Mouse (Mus musculus) megakaryocyte-erythroid progenitor cell, adult 5-6 weeks (primary cell): ENCODE results near the gene Dnmt3c. TPM values are rescaled to one million over a fixed set of nuclear protein-coding genes. Genes with fewer than 3 reads are reported as not detected.
"Not testable (repeated sequence)": the region's sequence is repeated elsewhere in the genome, so short reads cannot be mapped to it uniquely, and the experiment has no call there.

Experiments
- ATAC-seq: replicated peaks from 2 replicates; pipeline ENCODE4 v1.8.0; 2016; ENCODE audit warnings: mild to moderate bottlenecking, inconsistent platforms; ENCODE audit not compliant: severe bottlenecking, poor library complexity, low FRiP score, low TSS enrichment
- total RNA-seq, 2 experiments: library from RNA; stranded (forward) in 1 of 2; stranded (reverse) in 1 of 2; fragments of 200-1000, 215-1000 nt in 1 of 2; fragments of >200 nt in 1 of 2; fragmentation: Nextera tagmentation in 1 of 2; gene quantifications; 2 replicates each; pipeline ENCODE4 v1.2.3; 2014 to 2017

Gene Dnmt3c
- 1.4 and 1.5 TPM in 2 replicates for total RNA-seq (2014; fragmentation: Nextera tagmentation)
- 0.47 and 0.53 TPM in 2 replicates for total RNA-seq (2017)

DNA sequence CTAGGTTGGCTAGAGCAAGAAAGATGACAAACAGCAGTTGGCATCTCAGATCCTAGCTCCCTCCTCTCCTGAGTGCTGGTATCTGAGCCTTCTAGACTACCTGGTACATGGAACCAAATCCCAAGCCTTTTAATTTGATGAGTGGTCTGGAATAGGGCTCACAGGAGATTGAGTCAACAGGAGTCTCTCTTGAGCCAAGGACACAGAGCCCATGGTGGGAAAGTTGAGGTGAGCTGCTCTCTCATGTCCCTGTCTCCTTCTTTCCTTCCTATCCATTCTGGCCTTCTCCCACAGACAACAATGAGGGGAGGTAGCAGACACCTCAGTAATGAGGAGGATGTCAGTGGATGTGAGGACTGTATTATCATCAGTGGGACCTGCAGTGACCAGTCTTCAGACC is at the start of gene Dnmt3c:
TSS of gene Dnmt3c (plus strand) at position 301 of the 400 bp plus-strand sequence.
- ATAC-seq = no peak

DNA sequence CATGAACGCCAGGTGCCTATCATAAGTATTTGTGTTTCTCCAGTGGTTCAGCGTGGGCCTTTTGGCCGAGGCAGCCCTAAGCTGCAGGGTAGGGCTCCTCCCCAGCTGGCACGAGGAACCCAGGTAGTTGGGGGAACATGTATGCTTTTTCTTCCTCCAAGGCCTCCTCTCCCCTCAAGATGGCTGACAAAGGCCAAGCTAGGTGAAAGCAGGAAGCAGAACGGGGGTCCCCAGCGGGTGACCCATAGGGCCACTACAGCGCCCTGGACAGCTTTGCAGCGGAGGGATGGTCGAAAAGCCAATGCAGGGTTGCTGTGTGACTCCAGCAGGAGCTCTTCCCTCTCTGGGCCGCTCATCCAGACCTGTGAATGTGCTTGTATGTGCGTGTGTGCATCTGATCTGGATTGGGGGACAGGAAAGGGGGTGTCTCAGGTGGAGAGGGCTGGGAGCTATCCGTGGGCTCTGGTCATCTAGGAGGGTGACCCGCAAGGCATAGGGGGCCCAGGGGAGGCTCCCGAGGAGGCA is 47.6 kb upstream of the Dnmt3c start:
- no peak for ATAC-seq

DNA sequence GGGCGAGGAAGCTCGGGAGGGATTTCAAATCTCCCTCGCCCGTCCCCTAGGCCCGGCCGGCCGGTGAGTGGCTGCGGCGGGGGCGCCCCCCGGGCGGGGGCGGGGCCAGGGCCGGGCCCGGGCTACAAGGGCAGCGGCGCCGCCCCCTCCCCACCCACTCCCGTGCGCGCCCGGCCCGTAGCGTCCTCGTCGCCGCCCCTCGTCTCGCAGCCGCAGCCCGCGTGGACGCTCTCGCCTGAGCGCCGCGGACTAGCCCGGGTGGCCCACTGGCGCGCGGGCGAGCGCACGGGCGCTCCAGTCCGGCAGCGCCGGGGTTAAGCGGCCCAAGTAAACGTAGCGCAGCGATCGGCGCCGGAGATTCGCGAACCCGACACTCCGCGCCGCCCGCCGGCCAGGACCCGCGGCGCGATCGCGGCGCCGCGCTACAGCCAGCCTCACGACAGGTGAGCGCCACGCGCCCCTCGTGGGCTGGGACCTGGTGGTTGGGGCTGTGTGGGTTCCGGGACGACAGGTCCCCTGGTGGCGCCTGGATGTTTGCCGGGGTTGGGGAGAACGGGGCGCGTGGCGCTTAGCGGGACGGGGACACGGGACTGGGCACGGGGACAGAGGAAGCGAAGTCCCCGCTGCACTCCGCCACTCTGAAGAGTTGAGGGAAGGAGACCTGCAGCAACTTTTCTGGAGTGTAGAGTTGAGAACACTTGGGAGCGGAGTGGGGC is 47.0 kb upstream of the Dnmt3c start, which contains the start of gene Dnmt3b:
TSS of gene Dnmt3b (plus strand) at position 153 of the 716 bp plus-strand sequence.
- ATAC-seq = peak; percentile 42

DNA sequence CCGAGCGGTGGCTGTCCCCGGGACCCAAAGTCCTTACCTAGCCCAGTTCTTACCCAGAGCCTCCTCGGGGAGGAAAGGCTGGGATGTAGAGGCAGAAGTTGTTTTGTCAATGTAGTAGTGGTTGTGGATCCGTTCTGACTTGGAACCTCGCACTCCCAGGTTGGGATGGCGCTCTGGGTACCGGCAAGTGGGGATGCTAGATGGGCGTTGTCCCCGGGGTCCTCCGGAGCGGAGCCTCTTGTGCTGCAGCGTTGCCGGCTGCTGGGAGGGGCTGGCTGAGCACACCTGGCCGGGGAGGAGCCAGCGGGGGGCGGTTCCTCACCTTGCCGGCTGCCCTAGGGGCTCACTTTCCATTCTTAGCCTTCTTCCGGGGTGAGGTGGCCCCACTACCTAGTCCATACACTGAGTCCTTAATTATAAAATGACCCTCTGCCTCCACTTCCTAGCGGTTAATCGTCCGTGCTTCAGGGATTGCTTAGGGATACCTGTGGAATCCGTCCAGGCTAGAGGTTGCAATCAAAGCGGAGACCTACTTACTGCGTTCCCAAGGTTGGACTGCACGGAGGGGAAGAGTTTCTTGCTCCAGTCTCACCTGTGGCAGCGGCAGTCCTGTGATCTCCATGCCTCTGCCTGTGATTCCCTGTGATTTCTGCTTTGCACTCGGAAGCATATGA is 46.3 kb upstream of the Dnmt3c start:
- peak; percentile 41 for ATAC-seq

DNA sequence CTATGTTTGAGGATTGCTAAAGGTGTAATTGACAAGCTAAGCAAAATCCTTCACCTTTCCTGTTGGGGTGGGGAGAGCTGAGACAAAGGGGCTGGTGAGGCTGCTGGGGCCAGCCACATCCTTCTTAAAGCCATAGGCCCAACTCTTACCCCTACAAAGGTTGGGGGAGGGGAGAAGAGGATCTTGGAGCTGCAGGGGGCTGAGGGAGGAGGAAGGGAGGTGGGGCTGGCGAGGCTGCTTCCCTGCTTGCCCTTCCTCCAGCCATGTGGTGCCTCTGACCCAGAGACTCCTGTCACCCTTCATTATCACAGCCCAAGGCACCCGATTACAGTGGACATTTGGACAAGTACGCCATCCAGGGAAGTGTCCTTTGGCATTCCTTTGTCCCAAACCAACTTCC is 44.8 kb upstream of the Dnmt3c start:
- ATAC-seq = no peak

DNA sequence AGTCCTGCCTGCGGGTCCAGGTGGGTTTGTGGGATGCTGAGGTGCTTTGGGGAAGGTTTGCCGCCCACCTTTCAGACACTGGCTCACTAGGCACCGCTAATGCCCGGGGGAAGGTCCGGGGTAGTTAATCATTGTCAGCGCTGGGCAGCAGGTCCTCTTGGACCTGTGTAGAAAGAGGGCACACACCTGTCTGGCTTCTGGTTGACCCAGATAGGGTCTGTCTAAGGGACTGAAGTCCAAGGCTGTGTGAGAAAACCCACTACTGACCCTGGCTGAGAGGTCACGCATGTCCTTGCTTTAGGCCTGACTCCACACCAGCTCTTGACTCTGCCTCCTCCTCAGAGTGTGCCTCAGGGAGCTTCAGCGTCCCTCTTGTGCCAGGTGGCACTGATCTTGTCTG is 38.8 kb upstream of the Dnmt3c start:
- ATAC-seq = not testable (repeated sequence)

DNA sequence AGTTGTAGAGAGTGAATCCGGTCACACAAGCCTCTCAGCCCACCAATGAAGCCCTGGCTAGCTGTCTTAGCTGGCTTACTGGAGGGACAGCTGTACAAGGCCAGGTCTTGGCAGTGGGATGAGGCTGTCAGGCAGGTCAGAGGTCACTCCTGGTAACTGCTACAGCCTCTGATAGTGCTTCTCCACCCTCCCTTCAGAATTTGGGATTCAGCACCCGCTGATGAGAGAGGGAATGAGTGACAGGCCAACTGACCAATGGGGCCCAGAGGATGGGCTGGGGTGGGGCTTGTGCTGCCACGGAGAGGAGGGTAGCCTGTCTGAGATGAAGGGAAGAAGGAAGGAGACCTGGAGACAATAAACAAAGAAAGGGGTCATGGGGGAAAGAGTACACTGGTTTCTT is 35.8 kb upstream of the Dnmt3c start:
- no peak for ATAC-seq

DNA sequence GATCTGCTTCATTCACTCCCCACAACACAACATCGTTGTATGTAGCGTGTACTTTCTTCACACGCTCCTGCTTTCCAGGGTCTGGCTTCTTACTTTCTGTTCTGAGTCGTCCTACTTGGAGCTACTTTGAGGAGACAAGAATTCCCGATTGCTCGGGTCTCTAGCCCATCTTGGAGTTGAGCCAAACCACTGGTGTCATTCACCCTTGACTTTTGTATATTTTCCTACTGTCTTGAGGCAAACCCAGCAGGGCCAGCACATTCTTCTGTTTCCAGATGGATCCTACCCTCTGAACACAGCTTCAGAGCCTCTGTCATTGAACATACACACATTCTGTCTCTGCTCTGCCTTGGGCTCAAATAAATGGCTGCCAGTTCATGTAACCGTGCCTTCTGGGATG is 31.1 kb upstream of the Dnmt3c start:
- ATAC-seq = no peak

DNA sequence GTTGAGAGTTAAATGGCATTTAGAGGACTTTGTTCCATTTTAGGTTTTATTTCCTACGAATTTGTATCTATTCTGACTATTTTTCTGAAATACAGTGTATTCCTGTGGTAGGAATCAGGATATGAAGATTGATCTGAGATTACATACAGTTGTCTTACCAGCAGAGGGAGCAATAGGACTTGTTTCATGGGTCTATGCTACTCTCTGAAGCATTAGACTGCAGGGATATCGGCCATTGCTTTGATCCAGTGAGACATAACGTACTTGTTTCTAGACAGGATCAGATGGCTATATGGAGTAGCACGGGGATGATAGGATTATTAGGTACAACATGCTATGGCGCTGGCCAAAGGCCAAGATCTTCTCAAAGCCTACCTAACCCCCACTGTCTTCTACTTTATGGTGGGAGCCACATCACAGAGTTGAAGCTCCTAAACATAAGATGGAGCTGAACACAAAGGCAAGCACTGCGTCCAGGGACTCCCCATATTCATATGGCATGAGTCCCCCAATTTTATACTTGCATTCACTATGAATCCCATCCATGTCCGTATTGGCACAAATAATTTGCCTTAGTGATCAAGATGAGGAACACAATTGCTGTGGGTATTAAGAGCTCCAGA is 27.6 kb upstream of the Dnmt3c start:
- peak; percentile 91 for ATAC-seq

DNA sequence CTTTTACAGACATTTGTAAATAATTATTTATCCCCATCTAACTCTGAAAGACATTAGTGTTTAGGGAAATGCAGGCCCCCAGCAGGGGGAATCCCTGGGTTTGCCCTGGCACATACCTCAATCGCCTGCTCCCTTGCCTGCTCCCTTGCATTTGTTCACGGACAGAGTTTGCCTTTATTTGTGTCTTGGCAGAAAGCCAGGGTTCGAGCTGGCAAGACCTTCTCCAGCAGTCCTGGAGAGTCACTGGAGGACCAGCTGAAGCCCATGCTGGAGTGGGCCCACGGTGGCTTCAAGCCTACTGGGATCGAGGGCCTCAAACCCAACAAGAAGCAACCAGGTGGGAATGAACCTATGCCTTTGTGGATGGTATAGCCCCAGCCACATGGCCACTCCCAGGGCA is 26.3 kb upstream of the Dnmt3c start:
- ATAC-seq = no peak

DNA sequence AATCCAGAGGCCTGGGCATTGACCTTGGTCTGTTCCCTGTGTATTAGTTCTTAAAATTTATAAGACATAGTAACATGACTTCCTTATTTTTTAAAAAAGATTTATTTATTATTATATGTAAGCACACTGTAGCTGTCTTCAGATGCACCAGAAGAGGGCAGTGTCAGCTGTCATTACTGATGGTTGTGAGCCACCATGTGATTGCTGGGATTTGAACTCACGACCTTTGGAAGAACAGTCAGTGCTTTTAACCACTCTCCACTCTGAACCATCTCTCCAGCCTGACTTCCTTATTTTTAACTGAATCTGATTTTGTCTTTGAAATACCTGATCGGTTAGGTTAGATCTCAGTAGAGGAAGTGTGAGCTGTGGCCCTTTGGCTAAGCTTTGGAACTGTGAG is 23.8 kb upstream of the Dnmt3c start:
- no peak for ATAC-seq

DNA sequence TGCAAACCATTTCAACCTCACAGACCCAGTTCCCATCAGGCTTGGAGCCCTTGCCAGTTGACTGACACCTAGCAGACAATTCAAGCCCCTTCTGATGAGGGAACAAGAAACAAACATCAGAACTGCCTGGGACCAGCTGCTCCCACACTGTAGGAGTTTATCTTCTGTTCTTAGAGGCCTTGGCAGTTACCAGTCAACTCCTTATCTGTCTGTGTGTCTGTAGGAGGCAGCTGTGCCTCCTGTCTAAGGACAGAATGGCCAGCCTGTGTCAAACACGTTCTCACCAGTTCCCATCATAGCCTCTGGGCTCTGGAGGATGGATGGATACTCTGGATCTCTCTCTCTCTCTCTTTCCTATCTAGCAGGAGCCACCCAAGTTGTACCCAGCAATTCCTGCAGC is 21.1 kb upstream of the Dnmt3c start:
- ATAC-seq = peak; percentile 87

DNA sequence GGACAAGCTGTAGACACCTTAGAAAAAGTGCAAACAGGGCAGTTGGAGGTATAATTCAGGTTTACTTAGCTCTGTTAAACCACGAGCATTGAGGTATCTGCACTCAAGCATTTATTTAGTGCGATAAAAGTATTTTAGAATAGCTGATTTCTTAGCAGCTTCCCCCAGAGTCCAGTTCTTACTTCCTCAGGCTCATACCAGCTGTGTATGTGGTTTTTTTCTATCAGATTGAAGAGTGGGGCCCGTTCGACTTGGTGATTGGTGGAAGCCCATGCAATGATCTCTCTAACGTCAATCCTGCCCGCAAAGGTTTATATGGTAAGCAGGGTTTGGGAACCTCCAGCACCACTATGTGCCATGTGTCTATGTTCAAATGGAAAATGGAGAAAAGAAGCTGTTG is 19.5 kb upstream of the Dnmt3c start:
- 0 out of 2 replicates have a peak, but pooled peaks have one; percentile 26 for ATAC-seq

DNA sequence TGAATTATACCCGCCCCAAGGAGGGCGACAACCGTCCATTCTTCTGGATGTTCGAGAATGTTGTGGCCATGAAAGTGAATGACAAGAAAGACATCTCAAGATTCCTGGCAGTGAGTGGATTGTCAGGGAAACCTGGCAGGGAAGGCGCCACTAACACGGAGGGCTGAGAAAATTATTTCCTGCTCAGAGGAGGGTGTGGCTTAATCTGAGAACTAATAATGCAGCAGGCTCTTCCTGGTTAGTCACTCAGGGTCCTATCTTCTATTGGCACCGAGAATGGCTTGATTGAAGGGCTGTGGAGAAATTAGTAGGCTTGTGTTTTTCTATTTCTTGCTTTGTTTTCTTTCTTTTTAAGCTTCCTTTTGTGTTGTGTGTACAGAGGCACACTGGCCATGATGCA is 18.9 kb upstream of the Dnmt3c start:
- no peak for ATAC-seq

DNA sequence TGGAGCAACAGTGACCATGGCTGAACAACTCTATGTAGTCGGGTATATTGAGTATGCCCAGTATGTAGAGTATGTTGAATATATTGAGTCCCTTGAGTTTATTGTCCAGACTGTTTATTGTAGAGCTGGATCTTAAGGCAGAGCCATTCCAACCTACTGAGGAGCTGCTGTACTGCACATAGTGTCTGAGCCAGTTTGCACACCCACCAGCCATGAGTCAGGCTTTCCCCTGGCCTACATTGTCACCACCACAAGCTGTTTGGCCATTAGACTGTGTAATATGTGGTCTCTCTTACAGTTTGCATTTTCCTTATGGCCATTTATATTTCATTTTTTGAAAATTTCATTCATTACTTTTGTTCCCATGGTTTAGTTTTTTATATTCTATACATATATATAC is 16.5 kb upstream of the Dnmt3c start:
- no peak for ATAC-seq

DNA sequence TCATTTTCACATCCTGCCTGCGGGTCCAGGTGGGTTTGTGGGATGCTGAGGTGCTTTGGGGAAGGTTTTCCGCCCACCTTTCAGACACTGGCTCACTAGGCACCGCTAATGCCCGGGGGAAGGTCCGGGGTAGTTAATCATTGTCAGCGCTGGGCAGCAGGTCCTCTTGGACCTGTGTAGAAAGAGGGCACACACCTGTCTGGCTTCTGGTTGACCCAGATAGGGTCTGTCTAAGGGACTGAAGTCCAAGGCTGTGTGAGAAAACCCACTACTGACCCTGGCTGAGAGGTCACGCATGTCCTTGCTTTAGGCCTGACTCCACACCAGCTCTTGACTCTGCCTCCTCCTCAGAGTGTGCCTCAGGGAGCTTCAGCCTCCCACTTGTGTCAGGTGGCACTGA is 3.0 kb upstream of the Dnmt3c start:
- ATAC-seq = not testable (repeated sequence)

DNA sequence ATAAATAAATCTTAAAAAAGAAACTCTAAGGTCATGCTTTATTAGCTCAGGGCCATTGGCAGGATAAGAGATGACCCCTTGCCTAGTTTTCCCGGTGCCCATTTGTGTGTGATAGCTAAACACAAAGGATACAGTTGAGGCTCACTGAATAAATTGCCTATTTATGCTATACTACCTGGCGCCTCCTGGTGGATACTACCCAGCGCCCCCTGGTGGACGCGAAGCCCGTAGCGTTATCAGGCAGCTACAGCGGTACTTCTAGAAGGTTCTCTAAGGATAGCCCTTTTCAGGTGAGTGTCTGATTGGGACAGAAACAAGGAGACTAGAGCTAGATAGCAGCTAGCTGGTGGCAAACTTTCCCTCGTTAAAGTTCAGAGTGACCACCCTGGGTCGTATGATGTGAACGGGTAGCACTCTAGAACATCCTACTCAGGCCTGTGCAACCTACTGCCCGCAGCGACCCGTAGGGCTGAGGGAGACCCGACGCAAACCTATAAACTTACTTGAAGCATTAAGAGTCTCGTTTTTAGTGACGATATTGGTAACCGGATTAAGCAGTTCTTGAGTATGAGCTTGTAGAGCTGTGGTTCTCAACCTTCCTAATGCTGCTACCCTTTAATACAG is 1.9 kb upstream of the Dnmt3c start:
- ATAC-seq = peak; percentile 94

DNA sequence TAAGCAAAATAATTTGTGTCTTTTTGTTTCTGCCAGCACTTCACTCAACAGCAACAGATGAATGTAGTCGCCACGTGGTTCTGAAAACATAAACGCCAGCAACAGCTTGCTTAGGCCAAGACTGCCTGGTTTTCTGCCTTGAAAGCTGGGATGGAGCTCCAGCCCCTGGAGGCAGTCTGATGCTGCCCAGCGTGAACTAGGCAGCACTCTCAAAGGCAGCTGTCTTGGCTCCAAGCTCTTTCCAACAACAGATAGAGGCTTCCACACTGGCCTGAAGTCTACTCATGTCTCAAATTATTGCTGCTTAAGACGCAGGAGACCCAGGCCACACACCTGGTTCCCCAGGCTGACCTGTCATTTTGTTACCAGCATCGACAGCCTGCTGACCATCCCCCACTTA is 6.9 kb downstream of the Dnmt3c start:
- no peak for ATAC-seq

DNA sequence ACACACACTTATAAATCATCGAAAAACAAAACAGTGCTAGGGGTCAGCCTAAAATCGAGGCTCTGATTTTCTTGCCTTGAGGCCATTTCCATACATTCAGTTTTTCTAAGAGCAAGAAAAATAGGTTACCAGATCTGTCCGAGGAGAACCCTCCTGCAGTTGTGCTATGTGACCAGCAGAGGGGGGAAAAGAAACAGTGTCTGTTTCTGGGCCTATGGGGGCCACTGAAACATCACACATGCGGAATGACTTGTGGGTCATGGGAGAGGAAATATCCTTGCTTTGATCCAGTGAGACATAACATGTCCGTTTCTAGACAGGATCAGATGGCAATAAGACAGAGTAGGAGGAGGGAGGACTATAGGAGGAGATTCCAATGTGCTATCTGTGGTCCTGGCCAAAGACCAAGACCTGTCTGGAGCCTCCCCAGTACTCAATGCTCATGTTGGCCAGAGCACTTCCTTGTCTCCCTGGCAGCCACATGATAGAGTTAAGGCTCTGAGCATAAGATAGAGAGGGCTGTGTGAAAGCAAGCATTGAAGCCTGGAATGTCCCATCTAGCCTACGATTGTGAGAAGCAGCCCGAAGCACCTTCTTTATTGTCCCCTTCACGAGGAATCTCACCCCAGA is 14.4 kb downstream of the Dnmt3c start:
- peak; percentile 68 for ATAC-seq
